Mouse (Mus musculus) urinary bladder, postnatal 25 days (tissue): ENCODE data around the gene Sae1.
A peak's percentile ranks its signal among the peaks of the same experiment; 100 is the strongest.

Experiments
- DNase-seq: peaks from one replicate; pipeline ENCODE4 v3.0.0; 2022; ENCODE audit warnings: low spot score

Gene Sae1

GRCm38 (mm10) chr7:16364319-16364718, 23.3 kb downstream of the Sae1 start:
- DNase-seq: no peak

- DNase-seq: no peak
Observed at GRCm38 (mm10) chr7:16357602-16358001, 30.0 kb downstream of the Sae1 start.

DNA sequence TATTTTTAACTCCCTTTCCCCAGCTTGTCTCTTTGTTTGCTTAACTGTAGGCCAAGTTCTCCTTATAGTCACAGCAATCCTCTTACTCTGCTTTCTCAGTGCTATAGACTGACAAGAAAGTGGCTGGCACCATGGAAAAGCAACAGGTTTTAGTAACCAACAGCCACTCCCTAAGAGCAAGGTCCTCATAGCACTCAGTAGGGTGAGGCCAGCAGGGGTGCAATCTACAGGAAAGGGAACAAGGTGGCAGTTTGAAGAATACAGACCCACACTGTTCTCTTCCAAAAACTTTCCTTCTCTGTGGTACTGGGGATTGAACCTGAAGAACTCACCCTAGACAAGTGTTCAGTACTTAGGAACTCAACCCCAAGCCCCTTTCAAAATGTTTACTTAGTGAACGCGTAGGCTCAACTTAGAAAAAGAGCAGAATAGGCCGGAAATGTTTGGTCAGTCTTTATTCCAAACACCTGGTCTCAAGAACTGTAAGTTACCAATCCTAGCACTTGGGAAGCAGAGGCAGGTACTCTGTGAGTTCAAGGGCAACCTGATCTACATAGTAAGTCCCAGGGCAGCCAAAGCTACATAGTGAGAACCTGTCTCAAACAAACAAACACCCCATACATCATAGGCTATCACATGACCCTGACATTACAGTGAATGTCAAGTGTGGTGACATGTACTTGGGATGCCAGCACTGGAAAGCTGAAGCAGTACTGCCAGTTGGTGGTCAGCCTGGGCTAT, 31.6 kb downstream of the Sae1 start:
- no peak for DNase-seq

DNA sequence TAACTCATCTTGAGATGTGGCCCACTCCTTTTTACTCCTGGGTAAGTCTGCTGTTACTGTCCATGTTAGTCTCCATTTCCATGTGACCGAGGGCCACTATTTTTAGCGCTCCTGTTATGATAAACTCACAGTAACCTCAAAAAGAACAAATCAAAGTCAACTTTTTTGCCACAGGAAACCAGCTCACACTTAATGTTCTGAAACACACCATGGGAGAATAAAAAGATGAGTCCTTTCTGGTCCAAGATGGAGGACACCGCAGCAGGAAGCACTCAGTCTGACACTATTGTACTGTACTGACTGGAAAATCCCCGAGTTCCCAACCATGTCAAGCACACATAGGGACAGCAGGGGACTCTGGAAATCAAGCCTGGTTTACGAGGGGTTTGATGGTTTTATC, 37.6 kb downstream of the Sae1 start:
- no peak for DNase-seq

GRCm38 (mm10) chr7:16345297-16345696, 42.3 kb downstream of the Sae1 start:
- DNase-seq: no peak

GRCm38 (mm10) chr7:16344598-16344997, 43.0 kb downstream of the Sae1 start:
- no peak for DNase-seq

DNA sequence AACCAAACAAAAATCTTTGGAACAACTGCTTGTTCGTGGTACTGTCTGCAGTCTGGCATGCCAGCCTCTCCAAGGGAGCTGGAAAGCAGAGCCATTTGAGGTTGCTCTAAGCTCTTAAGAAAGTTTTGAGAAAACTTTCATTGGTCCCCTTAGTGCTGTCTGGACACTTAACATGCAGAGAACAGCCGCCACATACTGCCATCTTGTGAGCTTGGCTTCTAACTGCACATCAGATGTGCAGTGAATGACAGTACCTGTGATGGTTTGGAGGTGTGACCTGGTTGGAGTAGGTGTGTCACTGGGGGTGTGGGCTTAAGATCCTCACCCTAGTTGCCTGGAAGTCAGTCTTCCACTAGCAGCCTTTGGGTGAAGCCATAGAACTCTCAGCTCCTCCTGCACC, 49.9 kb downstream of the Sae1 start:
- DNase-seq: no peak

DNA sequence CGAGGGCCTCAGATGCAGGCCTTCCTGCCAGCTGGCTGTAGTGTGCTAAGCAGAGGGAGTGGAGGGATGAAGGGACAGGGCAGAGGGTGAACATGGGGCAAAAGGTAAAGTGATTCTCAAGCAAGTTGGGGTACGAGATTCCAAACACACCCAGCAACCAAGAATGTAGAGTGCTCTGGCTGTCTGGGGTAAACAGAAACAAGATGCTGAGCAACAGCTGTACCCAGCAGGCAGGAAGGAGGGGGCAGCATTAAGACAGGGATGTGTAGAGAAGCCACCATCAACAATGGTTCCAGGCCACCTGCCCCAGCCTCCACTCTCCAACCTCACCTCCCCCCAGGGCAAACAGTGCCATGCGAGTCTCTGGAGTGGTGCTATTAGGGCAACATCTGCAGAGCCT, 58.5 kb downstream of the Sae1 start:
- DNase-seq: no peak

- DNase-seq: no peak
Observed at GRCm38 (mm10) chr7:16326607-16326971, 61.0 kb downstream of the Sae1 start.

DNA sequence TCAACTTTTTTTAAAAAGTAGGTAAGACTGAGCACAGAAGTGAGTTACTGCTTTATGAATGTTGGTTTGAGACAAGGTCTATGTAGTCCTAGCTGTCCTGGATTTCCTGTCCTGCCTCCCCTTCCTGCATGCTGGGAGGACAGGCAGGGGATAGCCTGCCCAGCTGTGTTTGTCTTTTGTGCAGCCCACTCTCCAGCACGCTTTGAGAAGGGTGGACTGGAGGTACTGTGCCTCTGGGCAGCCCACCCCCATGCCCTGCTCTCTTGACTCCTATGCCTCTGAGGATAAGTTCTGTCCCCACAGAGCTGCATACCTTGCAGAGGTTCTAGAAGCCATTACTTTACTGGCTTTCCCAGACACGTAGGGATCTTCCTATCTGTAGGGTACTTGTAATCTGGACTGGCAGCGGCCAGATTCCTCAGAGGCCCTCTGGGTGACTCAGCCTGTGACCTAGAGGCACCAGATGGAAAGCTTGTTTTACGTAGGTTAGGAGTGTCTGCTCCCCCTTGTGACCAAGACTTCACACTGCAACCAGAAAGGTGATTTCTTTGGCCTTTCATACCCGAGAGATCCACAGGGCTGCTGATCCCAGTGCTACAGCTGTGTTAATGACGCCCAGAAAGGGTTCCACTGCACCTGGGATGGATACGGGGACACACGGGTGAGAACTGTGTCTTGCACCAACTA, 61.5 kb downstream of the Sae1 start:
- peak; percentile 33 for DNase-seq

DNA sequence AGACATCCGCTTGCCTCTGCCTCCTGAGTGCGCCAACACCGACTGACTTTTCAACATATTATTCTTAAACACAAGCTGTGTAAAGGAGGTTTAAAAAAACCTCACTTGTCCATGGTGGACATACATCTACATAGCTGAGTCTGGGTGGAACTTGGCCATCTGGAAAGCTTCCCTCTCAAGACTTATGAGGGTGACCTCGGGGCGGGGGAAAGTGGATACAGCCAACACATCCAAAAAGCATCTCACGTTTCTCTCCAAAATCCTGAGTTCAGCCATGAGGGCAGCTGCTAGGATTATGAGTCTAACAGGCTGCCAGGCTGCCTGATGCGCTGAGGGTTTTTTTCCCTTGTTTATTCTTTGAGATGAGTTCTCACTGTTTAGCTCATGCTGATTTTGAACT, 62.9 kb downstream of the Sae1 start:
- DNase-seq: no peak

- no peak for DNase-seq
Observed at GRCm38 (mm10) chr7:16320479-16320878, 67.1 kb downstream of the Sae1 start.

- no peak for DNase-seq
Observed at GRCm38 (mm10) chr7:16319216-16319615, 68.4 kb downstream of the Sae1 start.

DNA sequence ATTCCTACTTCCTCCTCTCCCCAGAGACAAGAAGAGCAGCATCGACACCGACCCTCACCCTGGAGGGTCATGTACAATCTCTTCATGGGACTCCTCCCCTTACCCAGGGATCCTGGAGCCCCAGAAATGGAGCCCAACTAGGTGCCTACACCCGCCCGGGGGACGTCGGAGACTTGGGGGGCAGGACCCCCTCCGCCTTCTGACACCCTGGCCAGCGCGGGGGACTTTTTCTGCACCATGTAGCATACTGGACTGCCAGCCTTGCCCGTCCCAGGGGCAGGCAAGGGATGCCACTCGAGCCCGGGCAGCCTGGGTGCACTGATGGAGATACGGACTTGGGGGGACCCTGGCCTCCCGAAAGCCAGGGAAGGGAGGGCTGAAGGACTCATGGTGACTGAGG, 70.5 kb downstream of the Sae1 start:
- no peak for DNase-seq

GRCm38 (mm10) chr7:16315222-16315759, 72.3 kb downstream of the Sae1 start:
- no peak for DNase-seq

- no peak for DNase-seq
Observed at GRCm38 (mm10) chr7:16314221-16314775, 73.3 kb downstream of the Sae1 start.

GRCm38 (mm10) chr7:16313481-16314220, 74.0 kb downstream of the Sae1 start:
- DNase-seq: peak; percentile 82

GRCm38 (mm10) chr7:16312672-16313311, 74.8 kb downstream of the Sae1 start:
- DNase-seq: peak; percentile 68

DNA sequence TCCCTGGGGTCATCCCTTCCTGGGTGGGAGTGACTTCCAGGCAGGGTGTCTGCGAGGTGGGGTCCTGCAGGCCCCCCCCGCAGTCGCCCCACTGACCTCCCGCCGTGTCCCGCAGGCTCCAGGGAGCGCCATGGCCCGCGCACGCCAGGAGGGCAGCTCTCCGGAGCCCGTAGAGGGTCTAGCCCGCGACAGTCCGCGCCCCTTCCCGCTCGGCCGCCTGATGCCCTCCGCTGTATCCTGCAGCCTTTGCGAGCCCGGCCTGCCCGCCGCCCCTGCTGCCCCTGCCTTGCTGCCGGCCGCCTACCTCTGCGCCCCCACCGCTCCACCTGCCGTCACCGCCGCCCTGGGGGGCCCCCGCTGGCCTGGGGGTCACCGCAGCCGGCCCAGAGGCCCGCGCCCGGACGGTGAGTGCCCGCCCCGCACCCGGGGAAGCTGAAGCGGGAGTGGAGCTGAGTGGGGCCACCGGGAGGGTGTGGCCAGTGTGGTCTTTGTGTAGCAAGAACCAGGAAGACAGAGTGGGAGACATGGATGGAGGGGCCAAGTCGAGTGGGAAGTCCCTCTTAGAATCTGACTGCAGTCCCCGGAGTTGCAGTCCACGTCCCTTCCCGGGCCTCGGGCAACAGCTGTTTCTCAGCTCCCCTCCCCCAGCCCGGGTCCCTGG, 75.5 kb downstream of the Sae1 start:
- peak; percentile 42 for DNase-seq

DNA sequence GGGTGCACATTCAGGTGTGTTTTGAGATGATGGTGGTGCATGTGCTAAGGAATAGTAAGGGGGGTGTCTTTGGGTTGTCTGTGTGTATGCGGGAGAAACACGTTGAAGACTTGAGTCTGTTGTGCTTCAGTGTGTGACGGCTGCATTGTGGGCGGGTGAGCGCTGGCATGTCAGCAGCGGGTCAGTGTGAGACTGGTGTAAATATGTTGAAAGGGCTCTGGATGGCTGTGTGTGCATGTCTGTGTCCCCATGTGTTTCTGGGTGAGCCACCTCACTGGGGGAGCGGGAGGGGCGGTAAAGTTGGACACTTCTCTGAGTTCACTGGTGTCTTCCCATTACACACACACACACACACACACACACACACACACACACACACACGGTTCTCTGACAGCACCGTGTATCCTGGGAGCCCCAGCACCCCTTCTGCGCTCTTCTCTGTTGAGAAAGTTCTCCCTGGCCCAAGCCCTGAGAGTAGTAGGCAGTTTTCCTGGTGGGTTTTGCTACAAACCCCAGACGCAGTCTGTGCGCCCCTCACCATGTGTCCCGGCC, 76.1 kb downstream of the Sae1 start:
- DNase-seq: peak; percentile 29
